Mouse (Mus musculus) lung, adult 2 months (tissue): Measurements from ENCODE around the gene Fbxw7. TPM values are rescaled to one million over a fixed set of nuclear protein-coding genes. Genes with fewer than 3 reads are reported as not detected.

Experiments
- DNase-seq: peaks from one replicate; pipeline ENCODE4 v3.0.0; 2022
- H3K4me1 ChIP-seq: fragments of 200-500 bp; 2 replicates; pipeline ENCODE4 v1.6.1; 2011; ENCODE audit warnings: low read length; ENCODE audit not compliant: control insufficient read depth, insufficient read depth
- H3K4me3 ChIP-seq: fragments of 200-500 bp; replicated peaks from 2 replicates; pipeline ENCODE3; 2011; ENCODE audit warnings: low read depth, mild to moderate bottlenecking, control low read depth, low read length; ENCODE audit errors: extremely low read depth
- CTCF ChIP-seq: fragments of 200-500 bp; IDR thresholded peaks from 2 replicates; pipeline ENCODE4 v1.5.1; 2011; ENCODE audit warnings: mild to moderate bottlenecking, low read length, control low read depth; ENCODE audit not compliant: insufficient read depth
- POLR2A ChIP-seq: fragments of 200-500 bp; IDR thresholded peaks from 2 replicates; pipeline ENCODE4 v1.6.1; 2011; ENCODE audit warnings: low read depth, mild to moderate bottlenecking, control low read depth, low read length, borderline replicate concordance; ENCODE audit errors: extremely low read depth
- WGBS: fragments of 180-500 bp; shearing (Covaris S2); methylation state at CpG from one replicate; pipeline ENCODE4 v1.1.7; 2018; 5-methylcytosine and 5-hydroxymethylcytosine counted together
- polyA plus RNA-seq: library from polyadenylated mRNA; depleted of rRNA; stranded (reverse); fragments of >200 nt; gene quantifications from 2 replicates; pipeline ENCODE4 v1.2.3, GENCODE M21; 2012

Gene Fbxw7
- polyA plus RNA-seq, 1 experiment = 6.7 TPM

- DNase-seq = no peak
- Histone ChIP-seq H3K4me1 (peaks cover 2% of the 10 kb centered on the region), H3K4me3 (no peak overlapping the region)
- TF ChIP-seq POLR2A (no peak), CTCF (no peak)
- 66% methylated on average over 9 of the region's 9 CpGs for WGBS
Measured at GRCm38 (mm10) chr3:84917903-84918679, 103.0 kb downstream of the Fbxw7 start.

DNA sequence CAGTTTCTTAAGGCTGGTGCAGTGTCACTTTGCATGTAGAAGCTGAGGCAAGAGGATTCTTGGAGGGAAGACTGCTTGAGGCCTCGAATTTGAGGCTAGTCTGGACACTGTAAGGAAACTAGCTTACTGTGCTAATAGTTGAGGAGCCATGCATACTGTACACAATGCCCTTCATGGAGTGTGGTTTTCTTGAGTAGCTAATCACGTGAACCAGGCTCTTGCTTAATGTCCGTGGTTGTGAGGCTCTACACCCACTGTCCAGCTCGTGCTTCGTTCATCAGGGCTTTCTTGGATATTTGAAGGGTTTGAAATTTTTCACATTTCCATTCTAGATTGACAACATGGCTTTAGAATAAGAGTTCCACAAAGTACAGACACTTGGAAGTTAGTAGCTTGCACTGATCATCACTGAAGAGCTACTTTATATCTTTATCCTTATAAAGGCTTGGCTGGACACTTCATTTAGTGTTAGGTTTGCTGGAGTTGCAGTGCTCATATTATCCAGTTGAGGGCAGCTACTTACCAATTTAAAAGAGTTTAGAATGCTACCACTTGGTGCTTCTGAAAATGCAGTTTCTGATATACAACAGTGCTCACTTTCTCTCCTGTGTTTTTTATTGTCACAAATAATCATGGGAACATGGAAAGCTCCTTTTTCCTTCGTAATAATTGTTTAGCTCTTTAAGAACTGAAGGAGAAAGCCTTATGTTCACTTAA, 106.8 kb downstream of the Fbxw7 start:
- DNase-seq = no peak
- TF ChIP-seq CTCF (0 out of 2 replicates have a peak, but pooled peaks have one; percentile 16), POLR2A (no peak)
- Histone ChIP-seq H3K4me3 (no peak overlapping the region), H3K4me1 (peaks cover 12% of the 10 kb centered on the region)
- 65% methylated on average over 6 of the region's 6 CpGs for WGBS

GRCm38 (mm10) chr3:84923256-84923655, 108.2 kb downstream of the Fbxw7 start:
- DNase-seq = no peak
- no peak for TF ChIP-seq CTCF
- TF ChIP-seq POLR2A = no peak
- WGBS = 39% methylated on average over 1 of the region's 1 CpGs
- Histone ChIP-seq H3K4me3 (no peak overlapping the region), H3K4me1 (peaks cover 9% of the 10 kb centered on the region)

DNA sequence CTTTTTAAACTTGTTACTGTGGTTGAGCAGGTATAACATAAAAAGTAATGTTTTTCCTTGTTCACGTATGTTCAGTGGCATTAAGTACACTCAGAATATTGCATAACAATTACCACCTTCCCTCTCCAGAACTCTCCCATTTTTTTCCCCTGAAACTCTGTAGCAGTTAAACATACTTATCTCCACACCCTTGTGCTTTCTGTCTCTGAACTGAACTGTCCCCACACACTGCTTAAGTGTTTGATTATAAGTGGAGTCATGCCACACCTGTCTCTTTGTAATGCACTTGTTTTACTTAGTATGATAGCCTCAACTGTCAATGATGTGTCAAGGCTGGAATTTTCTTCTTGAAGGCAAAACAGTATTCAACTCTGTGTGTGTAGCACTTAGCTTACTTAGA, 108.6 kb downstream of the Fbxw7 start:
- Histone ChIP-seq H3K4me1 (peaks cover 9% of the 10 kb centered on the region), H3K4me3 (no peak overlapping the region)
- TF ChIP-seq CTCF = no peak
- no peak for TF ChIP-seq POLR2A
- 54% methylated on average over 1 of the region's 1 CpGs for WGBS
- DNase-seq = no peak

DNA sequence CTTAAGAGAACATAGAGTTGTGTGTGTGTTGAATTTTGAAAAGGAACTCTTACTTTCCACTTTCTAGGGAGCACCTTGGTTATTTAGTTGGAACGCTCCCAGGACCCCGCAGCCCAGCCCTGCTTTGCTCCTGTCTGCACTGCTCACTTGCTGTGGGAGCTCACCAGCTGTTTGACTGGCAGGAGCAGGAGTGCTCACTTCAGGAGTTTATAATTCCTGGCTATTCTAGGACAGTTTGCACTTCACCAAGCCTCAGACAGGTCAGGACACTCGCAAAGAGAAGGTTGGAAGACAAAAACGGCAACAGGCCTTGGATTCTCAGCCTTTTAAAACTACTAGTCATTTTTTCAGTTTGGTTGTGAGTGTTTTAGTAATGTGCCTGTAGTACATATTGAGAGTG, 110.2 kb downstream of the Fbxw7 start:
- WGBS = 63% methylated on average over 4 of the region's 4 CpGs
- no peak overlapping the region for H3K4me3 ChIP-seq

GRCm38 (mm10) chr3:84926140-84926539, 111.1 kb downstream of the Fbxw7 start:
- no peak for DNase-seq
- H3K4me3 ChIP-seq = no peak overlapping the region
- no peak for TF ChIP-seq CTCF
- TF ChIP-seq POLR2A = no peak
- H3K4me1 ChIP-seq = peaks cover 9% of the 10 kb centered on the region
- WGBS = 86% methylated on average over 5 of the region's 5 CpGs

More for the DNA sequence above, 110.2 kb downstream of the Fbxw7 start:
- no peak for TF ChIP-seq POLR2A
- TF ChIP-seq CTCF = no peak
- H3K4me1 ChIP-seq = peaks cover 9% of the 10 kb centered on the region
- no peak for DNase-seq

DNA sequence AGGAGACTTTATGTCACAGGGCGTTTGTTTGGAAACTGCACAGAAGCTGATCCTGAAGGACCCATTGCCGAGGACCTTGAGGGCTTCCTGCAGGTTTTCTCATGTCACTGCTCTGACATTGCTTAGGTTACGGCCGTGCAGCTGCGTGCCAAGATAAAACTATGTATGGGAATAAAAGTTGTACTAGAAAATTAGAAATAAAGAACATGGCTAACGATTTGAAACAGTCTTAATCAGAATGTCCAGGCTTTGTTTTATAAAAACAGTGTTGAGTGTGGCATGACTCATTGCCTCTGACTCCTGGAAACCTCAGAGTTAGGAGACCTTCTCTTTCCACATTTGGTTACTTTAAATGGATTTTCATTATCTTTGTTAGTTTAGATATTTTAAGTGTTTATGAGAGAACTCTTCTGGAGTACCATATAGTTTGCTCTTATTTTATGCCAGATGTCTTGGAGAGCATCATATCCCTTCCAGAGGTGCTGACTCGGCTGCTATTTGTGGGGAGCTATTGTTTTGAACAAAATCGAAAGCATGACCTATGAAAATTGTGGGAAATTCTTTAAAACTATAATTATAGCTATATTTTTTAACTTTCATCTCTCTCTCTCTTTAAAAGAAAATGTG, 112.2 kb downstream of the Fbxw7 start:
- TF ChIP-seq CTCF = no peak
- TF ChIP-seq POLR2A = no peak
- no peak for DNase-seq
- peaks cover 9% of the 10 kb centered on the region for H3K4me1 ChIP-seq
- no peak overlapping the region for H3K4me3 ChIP-seq
- 60% methylated on average over 8 of the region's 8 CpGs for WGBS

DNA sequence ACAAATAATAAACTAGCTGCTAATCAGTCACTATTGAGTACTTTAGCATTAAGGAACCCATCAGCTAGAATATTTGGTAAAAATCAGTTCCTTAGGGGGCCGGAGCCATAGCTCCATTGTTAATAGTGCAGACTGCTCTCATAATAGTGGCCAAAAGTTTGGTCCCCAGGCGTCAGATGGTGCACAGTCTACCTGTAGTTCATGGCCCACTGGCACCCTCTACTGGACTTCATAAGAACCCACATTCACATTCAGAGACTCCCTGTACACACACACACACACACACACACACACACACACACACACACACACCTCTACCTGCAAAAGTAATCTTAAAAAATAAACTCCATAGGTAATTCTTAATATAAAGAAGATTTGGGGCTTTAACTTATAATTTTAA, 112.8 kb downstream of the Fbxw7 start:
- DNase-seq = no peak
- WGBS = 98% methylated on average over 2 of the region's 2 CpGs
- H3K4me1 ChIP-seq = peaks cover 9% of the 10 kb centered on the region
- no peak overlapping the region for H3K4me3 ChIP-seq
- no peak for TF ChIP-seq POLR2A
- no peak for TF ChIP-seq CTCF

DNA sequence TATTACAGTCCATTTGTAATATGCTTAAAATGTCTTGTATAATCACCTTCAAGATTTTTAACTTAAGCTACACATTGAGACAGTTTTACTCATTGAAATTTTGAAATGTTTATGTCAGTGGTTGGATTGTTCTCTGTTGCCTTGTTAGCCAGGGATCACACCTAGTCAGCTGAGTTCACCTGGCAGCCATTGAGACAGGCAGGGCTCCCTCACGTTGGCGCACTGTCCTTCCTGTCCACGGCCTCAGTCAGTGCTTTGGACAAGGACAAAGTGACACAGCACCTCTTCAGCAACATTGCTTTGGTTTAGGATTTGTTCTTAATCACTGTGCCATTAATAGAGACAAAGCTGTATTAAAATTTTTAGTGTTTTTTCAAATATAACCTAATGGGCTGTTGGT, 114.1 kb downstream of the Fbxw7 start:
- TF ChIP-seq POLR2A (no peak), CTCF (no peak)
- Histone ChIP-seq H3K4me3 (no peak overlapping the region), H3K4me1 (peaks cover 7% of the 10 kb centered on the region)
- no peak for DNase-seq
- WGBS = 81% methylated on average over 3 of the region's 3 CpGs

GRCm38 (mm10) chr3:84930683-84931082, 115.6 kb downstream of the Fbxw7 start:
- H3K4me3 ChIP-seq = no peak overlapping the region
- TF ChIP-seq POLR2A (no peak), CTCF (no peak)
- no peak for DNase-seq
- 86% methylated on average over 3 of the region's 3 CpGs for whole genome bisulfite sequencing
- no peaks in the 10 kb centered on the region; the same call in 1 of the 2 replicates for H3K4me1 ChIP-seq
